Mouse (Mus musculus) C2C12 (cell line): ENCODE data around the gene Mlip.

Experiments
- CEBPB ChIP-seq: IDR thresholded peaks from one replicate; pipeline ENCODE4 v1.6.1; 2011; ENCODE audit warnings: low read depth, mild to moderate bottlenecking, control low read depth, moderate library complexity
- CTCF ChIP-seq: IDR thresholded peaks from one replicate; pipeline ENCODE4 v1.5.1; 2011; ENCODE audit not compliant: control insufficient read depth, insufficient read depth, insufficient read length

GRCm38 (mm10) chr9:77379625-77380024 lies 26.9 kb upstream of the Mlip start:
- TF ChIP-seq CTCF (peak; percentile 18), CEBPB (no peak)
